Mouse (Mus musculus) cortical plate, adult 2 months (tissue): ENCODE measurements around the gene Cfap45.

Source experiments
- CTCF ChIP-seq: fragments of 200-500 bp; IDR thresholded peaks from 2 replicates; pipeline ENCODE4 v1.5.1; 2011; ENCODE audit warnings: mild to moderate bottlenecking, control low read depth, low read length; ENCODE audit not compliant: insufficient read depth; ENCODE audit errors: extremely low read depth
- POLR2A ChIP-seq: fragments of 200-500 bp; IDR thresholded peaks from 2 replicates; pipeline ENCODE4 v1.6.1; 2011; ENCODE audit warnings: mild to moderate bottlenecking, low read length, control low read depth; ENCODE audit not compliant: insufficient read depth; ENCODE audit errors: extremely low read depth

DNA sequence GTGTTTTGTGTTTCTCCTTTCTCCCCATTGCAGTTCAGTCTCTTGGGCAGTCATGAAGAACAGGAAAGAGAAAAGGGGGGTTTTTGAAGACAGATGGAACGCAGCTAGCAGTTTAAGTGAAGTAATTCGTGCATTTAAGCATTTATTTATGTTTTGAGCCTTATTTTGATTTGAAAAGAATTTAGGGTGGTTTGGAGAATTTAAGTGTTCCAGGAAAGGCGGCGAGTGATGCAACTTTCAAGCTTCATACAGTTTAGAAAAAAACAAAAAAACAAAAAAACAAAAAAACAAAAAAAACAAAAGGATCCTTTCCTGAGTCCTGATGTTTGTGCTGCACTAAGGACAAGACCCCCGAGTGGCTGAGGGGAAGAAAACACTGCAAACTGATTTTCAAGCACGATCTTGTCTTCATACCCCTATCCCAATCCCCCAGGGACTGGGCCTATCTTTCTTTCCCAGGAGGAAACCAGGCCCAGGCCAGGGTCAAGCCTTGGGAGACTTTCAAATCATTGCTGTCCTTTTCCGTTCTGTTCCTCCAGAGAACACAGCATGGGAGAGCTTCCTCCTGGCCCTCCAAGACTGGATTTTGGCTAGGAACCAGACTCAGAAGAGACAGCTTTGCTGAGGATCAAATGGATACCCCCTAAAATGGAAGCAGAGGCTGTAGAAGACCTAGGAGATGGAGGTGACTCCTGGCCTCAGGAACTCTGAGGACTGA is 5.9 kb upstream of the Cfap45 start:
- TF ChIP-seq CTCF: no peak
- no peak for TF ChIP-seq POLR2A
